Mouse (Mus musculus): ENCODE results near the gene Bricd5. TPM values are rescaled to one million over a fixed set of nuclear protein-coding genes. Genes with fewer than 3 reads are reported as not detected.
A peak's percentile ranks its signal among the peaks of the same experiment; 100 is the strongest.

Bricd5 gene
- polyA plus RNA-seq, 1 experiment from 2014 or later: 0.39 TPM

DNA sequence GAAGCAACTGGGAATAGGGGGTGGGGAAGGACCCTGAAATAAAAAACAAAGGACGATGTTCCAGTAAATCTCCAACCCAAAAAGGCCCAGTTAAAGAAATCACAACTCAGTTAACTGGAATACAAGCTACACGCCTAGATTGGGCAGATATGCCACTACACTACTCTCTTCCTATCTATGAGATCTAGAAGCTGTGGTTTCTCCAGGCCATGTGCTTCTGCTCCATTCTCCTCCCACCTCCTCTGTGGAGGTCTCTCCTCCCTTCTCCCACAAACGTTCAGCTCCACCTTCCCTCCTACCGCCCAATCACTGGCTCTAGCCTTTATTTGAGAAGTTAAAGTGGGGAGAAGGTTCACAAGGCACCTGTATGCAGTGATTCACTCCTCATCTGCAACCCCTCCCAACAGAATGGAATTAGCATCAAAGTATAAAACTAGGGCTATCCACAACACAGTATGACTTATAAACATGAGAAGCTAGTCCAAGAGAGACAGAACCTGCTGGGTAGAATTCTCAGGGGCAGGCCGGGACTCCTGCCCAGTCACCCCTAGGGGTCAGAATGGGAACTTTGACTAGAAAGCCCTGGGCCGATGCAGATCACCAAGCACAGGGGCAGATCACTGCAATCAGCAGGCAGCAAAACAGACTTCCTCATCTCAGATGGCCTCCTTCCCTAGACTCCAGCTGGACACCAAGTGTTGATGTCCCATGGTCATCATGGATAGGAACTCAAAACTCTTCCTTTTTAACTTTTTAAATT is 10.1 kb upstream of the Bricd5 start:
- Histone ChIP-seq H3K4me3 (replicated peaks) (no peak overlapping the region), H3K27ac (no peak overlapping the region), H3K9ac (no peak overlapping the region), H3K4me2 (no peak overlapping the region), H3K27me3 (no peaks in the 10 kb centered on the region), H3K4me1 (no peaks in the 10 kb centered on the region), H3K36me3 (no peaks in the 10 kb centered on the region), H3K9me3 (replicated peaks) (no peaks in the 10 kb centered on the region)
- ATAC-seq (replicated peaks; ENCODE audit: low FRiP score): no peak
- 45% methylated on average over 6 of the region's 6 CpGs for WGBS

DNA sequence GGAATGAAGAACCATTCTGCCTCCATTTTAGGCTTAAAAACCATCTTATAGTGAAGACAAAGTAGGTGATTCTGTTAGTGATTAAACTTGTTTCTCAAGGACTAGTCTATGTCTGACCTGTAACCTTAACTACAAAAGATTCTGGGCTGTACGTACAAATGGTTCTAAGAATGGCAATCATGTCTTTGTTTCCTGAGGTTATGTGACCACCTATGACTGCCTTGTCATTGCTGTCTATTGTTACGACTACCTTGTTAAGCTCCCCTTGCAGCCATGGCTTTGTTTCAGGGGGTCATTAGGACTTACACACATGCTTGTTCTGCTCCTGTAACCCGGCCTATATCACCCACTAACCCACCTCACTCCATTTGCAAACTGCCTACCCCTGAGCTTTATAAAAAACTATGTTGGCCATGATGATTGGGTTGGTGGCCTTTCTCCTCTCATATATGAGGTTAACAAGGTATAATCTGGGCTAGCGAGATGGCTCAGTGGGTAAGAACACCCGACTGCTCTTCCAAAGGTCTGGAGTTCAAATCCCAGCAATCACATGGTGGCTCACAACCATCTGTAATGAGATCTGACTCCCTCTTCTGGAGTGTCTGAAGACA is 4.9 kb upstream of the Bricd5 start:
- H3K4me3 ChIP-seq (replicated peaks): no peak overlapping the region
- H3K36me3 ChIP-seq: peaks cover 9% of the 10 kb centered on the region
- no peak for ATAC-seq (replicated peaks; ENCODE audit: low FRiP score)
- no peak overlapping the region for H3K27ac ChIP-seq
- WGBS: 89% methylated on average over 5 of the region's 5 CpGs
- H3K27me3 ChIP-seq: no peaks in the 10 kb centered on the region
- no peak overlapping the region for H3K4me2 ChIP-seq
- no peaks in the 10 kb centered on the region for H3K9me3 ChIP-seq (replicated peaks)
- peaks cover 33% of the 10 kb centered on the region for H3K4me1 ChIP-seq
- H3K9ac ChIP-seq: no peak overlapping the region

DNA sequence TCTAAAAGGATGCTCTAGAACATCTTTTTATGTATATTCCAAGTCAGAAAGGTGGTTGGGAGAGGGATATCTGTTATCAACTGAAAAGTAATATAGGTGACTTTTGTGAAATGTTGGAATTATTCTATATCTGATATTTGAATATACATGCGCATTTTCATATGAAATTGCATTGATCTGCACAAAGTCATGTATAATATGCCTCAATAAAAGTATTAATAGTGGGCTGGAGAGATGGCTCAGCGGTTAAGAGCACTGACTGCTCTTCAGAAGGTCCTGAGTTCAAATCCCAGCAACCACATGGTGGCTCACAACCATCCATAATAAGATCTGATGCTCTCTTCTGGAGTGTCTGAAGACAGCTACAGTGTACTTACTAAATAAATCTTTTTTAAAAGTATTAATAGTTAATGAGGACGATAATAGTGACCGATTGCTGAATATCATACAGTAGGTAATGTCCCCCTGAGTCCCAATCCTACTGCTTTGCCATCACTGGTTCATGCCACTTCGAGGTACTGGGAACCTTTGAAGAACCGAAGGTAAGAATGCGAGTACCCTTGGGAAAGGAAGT is 4.3 kb upstream of the Bricd5 start:
- WGBS: 20% methylated on average over 7 of the region's 7 CpGs
- Histone ChIP-seq H3K9ac (peak overlapping the region; percentile 83), H3K4me2 (peak overlapping the region; percentile 96), H3K36me3 (peaks cover 16% of the 10 kb centered on the region), H3K4me3 (replicated peaks) (peak overlapping the region; percentile 82), H3K27me3 (no peaks in the 10 kb centered on the region), H3K9me3 (replicated peaks) (no peaks in the 10 kb centered on the region), H3K4me1 (peaks cover 40% of the 10 kb centered on the region), H3K27ac (peak overlapping the region; percentile 92)
- no peak for ATAC-seq (replicated peaks; ENCODE audit: low FRiP score)

DNA sequence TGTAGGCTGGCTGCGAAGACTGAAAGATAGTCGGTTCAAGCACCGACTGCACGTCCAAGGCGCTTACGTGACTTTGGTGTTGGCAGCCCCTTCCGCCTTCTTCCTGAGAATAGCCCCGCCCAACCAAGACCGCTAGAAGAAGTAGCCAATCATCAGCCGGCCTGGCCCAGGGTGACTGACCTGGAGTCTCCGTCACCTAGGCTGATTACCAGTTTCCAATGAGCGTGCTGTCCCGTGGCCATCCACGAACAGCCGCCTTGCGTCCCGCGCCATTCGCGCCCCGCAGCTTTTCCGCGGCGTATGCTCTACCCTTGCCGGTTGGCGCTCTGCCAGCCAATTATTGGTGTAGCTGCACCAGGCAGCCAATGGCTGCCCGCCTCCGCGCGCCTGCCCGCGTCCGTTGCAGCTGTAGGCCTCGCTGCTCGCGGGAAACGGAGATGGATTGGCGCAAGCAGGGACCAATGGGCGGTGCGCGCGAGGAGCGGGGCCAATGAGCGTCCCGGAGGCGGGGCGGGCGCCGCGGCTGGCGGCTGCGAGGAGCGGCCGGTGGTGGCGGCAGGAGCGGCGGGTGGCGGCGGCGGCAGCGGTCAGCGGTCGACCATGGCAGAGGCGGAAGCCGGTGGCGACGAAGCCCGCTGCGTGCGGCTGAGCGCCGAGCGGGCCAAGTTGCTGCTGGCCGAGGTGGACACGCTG is 3.6 kb upstream of the Bricd5 start, which contains the start of the genes E4f1 and Pgp:
Gene E4f1 (minus strand): TSS at position 404 of the 693 bp plus-strand sequence.
Gene Pgp (plus strand): TSS at position 483 of the 693 bp plus-strand sequence.
- peaks cover 46% of the 10 kb centered on the region for H3K4me1 ChIP-seq
- peak within 1 kb of the TSS; percentile 92 for H3K27ac ChIP-seq
- ATAC-seq (replicated peaks; ENCODE audit: low FRiP score): peak; percentile 96
- peak within 1 kb of the TSS; percentile 96 for H3K4me2 ChIP-seq
- H3K27me3 ChIP-seq: no peaks in the 10 kb centered on the region
- under 1% methylated on average over 75 of the region's 75 CpGs for WGBS
- no peaks in the 10 kb centered on the region for H3K9me3 ChIP-seq (replicated peaks)
- peaks cover 22% of the 10 kb centered on the region for H3K36me3 ChIP-seq
- H3K4me3 ChIP-seq (replicated peaks): peak within 1 kb of the TSS; percentile 82
- peak within 1 kb of the TSS; percentile 83 for H3K9ac ChIP-seq

DNA sequence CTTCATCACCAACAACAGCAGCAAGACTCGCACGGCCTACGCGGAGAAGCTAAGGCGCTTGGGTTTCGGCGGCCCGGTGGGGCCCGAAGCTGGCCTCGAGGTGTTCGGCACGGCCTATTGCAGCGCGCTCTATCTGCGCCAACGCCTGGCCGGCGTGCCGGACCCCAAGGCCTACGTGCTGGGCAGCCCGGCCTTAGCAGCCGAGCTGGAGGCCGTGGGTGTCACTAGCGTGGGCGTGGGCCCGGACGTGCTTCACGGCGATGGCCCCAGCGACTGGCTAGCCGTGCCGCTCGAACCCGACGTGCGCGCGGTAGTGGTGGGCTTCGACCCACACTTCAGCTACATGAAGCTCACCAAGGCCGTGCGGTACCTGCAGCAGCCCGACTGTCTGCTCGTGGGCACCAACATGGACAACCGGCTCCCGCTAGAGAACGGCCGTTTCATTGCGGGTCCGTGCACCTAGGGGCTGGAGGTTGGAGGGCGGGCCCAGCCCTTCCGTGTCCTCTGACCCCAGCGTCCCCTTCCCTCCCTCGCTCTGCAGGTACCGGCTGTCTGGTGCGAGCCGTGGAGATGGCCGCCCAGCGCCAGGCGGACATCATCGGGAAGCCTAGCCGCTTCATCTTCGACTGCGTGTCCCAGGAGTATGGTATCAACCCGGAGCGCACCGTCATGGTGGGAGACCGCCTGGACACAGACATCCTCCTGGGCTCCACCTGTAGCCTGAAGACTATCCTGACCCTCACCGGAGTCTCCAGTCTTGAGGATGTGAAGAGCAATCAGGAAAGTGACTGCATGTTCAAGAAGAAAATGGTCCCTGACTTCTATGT is 2.8 kb upstream of the Bricd5 start:
- Histone ChIP-seq H3K27ac (peak overlapping the region; percentile 92), H3K4me3 (replicated peaks) (peak overlapping the region; percentile 82), H3K9me3 (replicated peaks) (no peaks in the 10 kb centered on the region), H3K4me2 (peak overlapping the region; percentile 96), H3K36me3 (peaks cover 31% of the 10 kb centered on the region), H3K9ac (peak overlapping the region; percentile 83), H3K27me3 (no peaks in the 10 kb centered on the region), H3K4me1 (peaks cover 48% of the 10 kb centered on the region)
- WGBS: under 1% methylated on average over 68 of the region's 68 CpGs
- peak; percentile 38 for ATAC-seq (replicated peaks; ENCODE audit: low FRiP score)

DNA sequence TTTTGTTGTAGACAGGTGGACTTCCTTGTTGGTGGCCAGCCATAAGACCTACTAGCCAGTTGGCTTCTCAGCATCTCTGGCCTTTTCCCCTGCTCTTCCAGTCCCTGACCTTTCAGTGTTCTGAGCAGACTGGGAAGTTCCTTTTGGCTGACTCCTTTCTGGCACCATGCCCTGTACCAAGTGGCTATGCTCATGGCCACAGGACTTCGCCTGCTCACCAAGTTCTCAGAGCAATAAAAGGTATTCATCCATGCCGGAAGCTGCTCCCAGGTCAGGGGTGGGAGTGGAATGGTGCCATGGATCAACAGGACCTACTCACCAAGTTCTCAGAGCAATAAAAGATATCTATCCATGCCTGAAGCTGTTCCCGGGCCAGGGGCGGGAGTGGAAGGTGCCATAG is 1.2 kb upstream of the Bricd5 start:
- peak overlapping the region; percentile 96 for H3K4me2 ChIP-seq
- peak overlapping the region; percentile 82 for H3K4me3 ChIP-seq (replicated peaks)
- H3K9ac ChIP-seq: no peak overlapping the region
- 25% methylated on average over 4 of the region's 4 CpGs for WGBS
- peaks cover 47% of the 10 kb centered on the region for H3K36me3 ChIP-seq
- no peaks in the 10 kb centered on the region for H3K9me3 ChIP-seq (replicated peaks)
- H3K4me1 ChIP-seq: peaks cover 54% of the 10 kb centered on the region
- peak; percentile 33 for ATAC-seq (replicated peaks; ENCODE audit: low FRiP score)
- H3K27ac ChIP-seq: peak overlapping the region; percentile 83
- no peaks in the 10 kb centered on the region for H3K27me3 ChIP-seq

DNA sequence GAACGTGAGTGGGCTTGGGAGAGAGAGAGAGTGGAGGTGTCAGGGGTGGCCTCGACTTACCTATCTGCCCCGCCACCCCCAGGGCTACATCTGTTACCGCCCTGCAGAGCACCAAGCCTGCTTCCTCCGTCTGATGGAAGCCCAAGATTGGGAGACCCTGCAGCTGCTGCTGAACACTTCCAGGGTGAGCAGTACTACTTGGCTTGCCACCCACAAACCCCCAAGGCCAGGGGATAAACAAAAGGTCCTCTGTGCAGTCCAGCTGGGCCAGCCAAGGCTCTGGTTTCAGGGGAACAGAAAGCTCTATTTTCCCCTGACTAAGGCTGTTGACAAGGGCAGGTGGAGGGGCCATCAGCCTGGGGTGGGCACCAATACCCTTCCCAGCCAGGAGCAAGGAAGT is 873 bp downstream of the Bricd5 start:
- no peak overlapping the region for H3K27ac ChIP-seq
- H3K4me2 ChIP-seq: no peak overlapping the region
- ATAC-seq (replicated peaks; ENCODE audit: low FRiP score): no peak
- 78% methylated on average over 5 of the region's 5 CpGs for WGBS
- H3K9ac ChIP-seq: no peak overlapping the region; the same call in 1 of the 2 replicates
- H3K4me3 ChIP-seq (replicated peaks): no peak overlapping the region
- no peaks in the 10 kb centered on the region for H3K27me3 ChIP-seq
- H3K4me1 ChIP-seq: peaks cover 61% of the 10 kb centered on the region
- peaks cover 51% of the 10 kb centered on the region for H3K36me3 ChIP-seq
- no peaks in the 10 kb centered on the region for H3K9me3 ChIP-seq (replicated peaks)

DNA sequence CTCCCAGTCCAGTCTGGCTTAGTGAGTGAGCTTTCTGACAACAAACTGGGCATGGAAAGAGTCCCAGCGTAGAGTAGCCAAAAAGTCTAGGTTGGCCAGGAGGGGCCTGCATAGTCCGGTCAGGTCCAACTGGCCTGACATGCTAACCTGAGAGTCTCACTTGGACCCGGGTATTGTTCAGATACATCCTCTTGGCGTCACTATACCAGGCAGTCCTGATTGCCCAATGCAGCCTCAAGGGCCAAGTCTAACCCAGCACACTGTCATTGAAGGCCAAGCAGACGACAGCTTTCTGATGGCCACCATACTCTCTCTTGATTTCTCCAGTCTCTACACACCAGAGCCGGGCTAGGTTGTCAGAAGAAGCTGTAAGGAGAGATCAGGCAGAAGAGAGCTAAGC is 1.9 kb downstream of the Bricd5 start:
- H3K4me1 ChIP-seq: peaks cover 67% of the 10 kb centered on the region
- H3K9ac ChIP-seq: no peak overlapping the region
- no peaks in the 10 kb centered on the region for H3K27me3 ChIP-seq
- peaks cover 51% of the 10 kb centered on the region for H3K36me3 ChIP-seq
- H3K4me2 ChIP-seq: no peak overlapping the region
- 91% methylated on average over 6 of the region's 6 CpGs for WGBS
- H3K27ac ChIP-seq: no peak overlapping the region
- H3K9me3 ChIP-seq (replicated peaks): no peaks in the 10 kb centered on the region
- H3K4me3 ChIP-seq (replicated peaks): no peak overlapping the region
- no peak for ATAC-seq (replicated peaks; ENCODE audit: low FRiP score)

DNA sequence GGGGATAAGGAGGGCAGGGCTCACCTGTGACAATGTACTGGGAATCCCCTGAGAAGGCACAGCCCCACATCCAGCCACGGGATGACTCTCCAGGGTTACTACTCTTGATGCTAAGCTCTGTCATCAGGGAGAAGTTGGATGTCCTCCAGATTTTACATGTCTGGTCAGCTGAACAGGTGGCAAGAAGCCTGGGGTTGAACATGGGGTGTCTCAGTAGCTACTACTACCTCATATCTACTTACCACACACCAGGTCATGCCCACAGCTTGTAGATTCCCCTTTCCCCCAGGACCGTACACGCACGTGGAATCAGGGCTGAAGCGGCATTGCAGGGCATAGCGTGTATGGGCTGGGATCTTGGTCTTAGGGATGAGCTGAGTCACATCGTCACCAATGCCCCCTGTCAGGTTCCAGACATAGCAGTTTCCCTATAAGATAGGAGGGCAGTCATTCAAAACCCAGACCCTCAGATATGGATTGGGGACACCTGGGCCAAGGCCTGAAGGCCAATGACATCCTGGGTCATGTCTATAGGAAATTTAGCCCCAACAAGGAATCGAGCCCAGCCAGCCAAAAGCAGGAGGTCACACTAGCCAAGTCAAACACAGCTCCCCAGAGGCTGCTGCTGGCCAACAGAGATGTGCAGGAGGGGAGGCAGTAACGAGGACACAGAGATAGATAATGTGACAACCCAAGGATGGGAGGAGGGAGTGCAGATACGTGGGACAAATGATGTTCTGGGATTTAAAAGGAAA is 2.5 kb downstream of the Bricd5 start:
- peaks cover 51% of the 10 kb centered on the region for H3K36me3 ChIP-seq
- H3K27ac ChIP-seq: no peak overlapping the region
- H3K9me3 ChIP-seq (replicated peaks): no peaks in the 10 kb centered on the region
- peaks cover 61% of the 10 kb centered on the region for H3K4me1 ChIP-seq
- H3K4me2 ChIP-seq: no peak overlapping the region
- H3K4me3 ChIP-seq (replicated peaks): no peak overlapping the region
- 90% methylated on average over 10 of the region's 10 CpGs for WGBS
- no peak for ATAC-seq (replicated peaks; ENCODE audit: low FRiP score)
- H3K9ac ChIP-seq: no peak overlapping the region
- no peaks in the 10 kb centered on the region for H3K27me3 ChIP-seq

DNA sequence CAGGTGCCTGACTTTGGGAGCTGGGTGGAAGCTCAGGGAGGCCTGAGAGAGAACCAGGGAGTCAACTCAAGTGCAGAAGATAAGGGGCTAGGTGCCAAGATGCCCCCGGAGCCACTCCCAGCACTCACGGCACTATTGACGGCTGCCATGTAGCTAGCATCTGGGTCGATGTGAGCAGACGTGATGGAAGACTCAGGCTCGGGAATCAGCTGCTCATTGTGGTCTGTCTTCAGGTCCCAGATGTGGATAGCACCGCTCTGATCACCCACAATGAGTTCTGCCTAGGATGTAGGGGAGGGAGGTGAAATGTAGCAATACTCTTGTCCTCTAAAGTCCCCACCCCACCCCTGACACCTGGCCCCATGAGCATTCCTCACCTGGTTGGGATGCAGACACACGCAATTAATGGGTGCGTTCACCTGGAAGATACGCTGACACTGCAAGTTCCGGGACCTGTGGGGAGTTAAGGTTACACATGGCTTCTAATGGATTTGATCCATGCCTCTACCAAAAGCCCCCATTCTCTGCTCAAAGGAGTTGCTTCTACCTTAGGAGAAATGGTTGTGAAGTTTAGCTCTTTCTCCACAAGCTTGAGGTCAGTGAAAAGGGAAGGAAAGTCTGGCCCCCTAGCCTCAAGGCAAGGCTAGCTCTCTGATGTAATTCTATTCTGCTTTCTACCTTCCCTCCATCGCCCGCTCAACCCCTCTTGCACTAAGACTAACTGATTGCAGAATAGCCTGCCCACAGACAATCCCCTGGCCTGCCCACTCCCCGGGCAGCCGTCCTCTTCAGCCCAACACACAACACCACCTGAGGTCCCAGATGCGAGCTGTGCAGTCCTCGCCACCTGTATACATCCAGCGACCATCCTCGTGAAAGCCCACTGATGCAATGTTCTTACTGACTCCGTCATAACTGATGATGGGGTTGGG is 3.6 kb downstream of the Bricd5 start:
- ATAC-seq (replicated peaks; ENCODE audit: low FRiP score): no peak
- Histone ChIP-seq H3K27ac (no peak overlapping the region), H3K9me3 (replicated peaks) (no peaks in the 10 kb centered on the region), H3K9ac (0 out of 2 replicates have a peak overlapping the region, but pooled peaks have one; percentile 7), H3K4me1 (peaks cover 50% of the 10 kb centered on the region), H3K4me2 (peak overlapping the region; percentile 67), H3K4me3 (replicated peaks) (peak overlapping the region; percentile 74), H3K36me3 (peaks cover 51% of the 10 kb centered on the region), H3K27me3 (no peaks in the 10 kb centered on the region)
- WGBS: 90% methylated on average over 20 of the region's 20 CpGs
